Mouse (Mus musculus) kidney, postnatal 0 days (tissue): ENCODE data around the gene Plxna2. TPM values are rescaled to one million over a fixed set of nuclear protein-coding genes. Genes with fewer than 3 reads are reported as not detected.
A peak's percentile ranks its signal among the peaks of the same experiment; 100 is the strongest.

Source experiments
- ATAC-seq: fragments of 200-750 bp; cut with Nextera tagmentation; replicated peaks from 2 replicates; pipeline ENCODE4 v1.8.0; 2017; ENCODE audit warnings: low read depth, moderate number of reproducible peaks, moderate TSS enrichment, moderate library complexity; ENCODE audit not compliant: low FRiP score
- DNase-seq: peaks from one replicate; pipeline ENCODE4 v3.0.0-alpha.2; 2016; ENCODE audit warnings: low spot score
- H3K27ac ChIP-seq: fragments of 300-500 bp; sonication (generic); 2 replicates; pipeline ENCODE4 v1.5.1; 2014; ENCODE audit warnings: mild to moderate bottlenecking
- H3K27me3 ChIP-seq: fragments of 300-500 bp; sonication (generic); 2 replicates; pipeline ENCODE4 v1.6.1; 2014; ENCODE audit warnings: low read length, mixed read lengths; ENCODE audit not compliant: insufficient read depth
- H3K36me3 ChIP-seq: fragments of 300-500 bp; sonication (generic); 2 replicates; pipeline ENCODE4 v1.6.1; 2014; ENCODE audit warnings: low read length, mixed read lengths; ENCODE audit not compliant: insufficient read depth
- H3K4me1 ChIP-seq: fragments of 300-500 bp; sonication (generic); replicated peaks from 2 replicates; pipeline ENCODE4 v1.6.1; 2014; ENCODE audit warnings: antibody characterized with exemption, low read length, mixed read lengths; ENCODE audit not compliant: insufficient read depth
- H3K4me2 ChIP-seq: fragments of 300-500 bp; sonication (generic); 2 replicates; pipeline ENCODE4 v1.6.1; 2014; ENCODE audit warnings: mild to moderate bottlenecking, low read length, moderate library complexity, mixed read lengths
- H3K4me3 ChIP-seq: fragments of 300-500 bp; sonication (generic); replicated peaks from 2 replicates; pipeline ENCODE4 v1.5.1; 2014; ENCODE audit warnings: low read depth, low read length
- H3K9ac ChIP-seq: fragments of 300-500 bp; sonication (generic); 2 replicates; pipeline ENCODE4 v1.6.1; 2014; ENCODE audit warnings: low read depth, low read length
- H3K9me3 ChIP-seq: fragments of 300-500 bp; sonication (generic); replicated peaks from 2 replicates; pipeline ENCODE4 v1.6.1; 2016; ENCODE audit warnings: low read length, inconsistent platforms, mixed read lengths
- CTCF ChIP-seq: IDR thresholded peaks from 2 replicates; pipeline ENCODE4 v1.5.1; 2016; ENCODE audit warnings: antibody characterized with exemption, low read depth, mild to moderate bottlenecking, moderate library complexity
- WGBS: fragments of 180-500 bp; shearing (Covaris S2); extraction: QIAGEN DNeasy Blood & Tissue Kit; methylation state at CpG from one replicate; pipeline ENCODE4 v1.1.7; 2014; 5-methylcytosine and 5-hydroxymethylcytosine counted together
- polyA plus RNA-seq: library from polyadenylated mRNA; unstranded; fragments of >200 nt; fragmentation: Nextera tagmentation; extraction: Ambion mirVana; gene quantifications from 2 replicates; pipeline ENCODE4 v1.2.1, GENCODE M21; 2015

Gene Plxna2
- polyA plus RNA-seq, 1 experiment from 2014 or later, result 2.8 TPM

- H3K36me3 ChIP-seq, result no peaks in the 10 kb centered on the region
- H3K9me3 ChIP-seq, result no peaks in the 10 kb centered on the region
- H3K4me3 ChIP-seq, result no peak overlapping the region
- no peak overlapping the region for H3K4me2 ChIP-seq
- ATAC-seq (no peak), DNase-seq (peak; percentile 5)
- no peak overlapping the region for H3K27ac ChIP-seq
- WGBS, result 22% methylated on average over 1 of the region's 1 CpGs
- TF ChIP-seq CTCF, result no peak
- no peak overlapping the region for H3K9ac ChIP-seq
- H3K27me3 ChIP-seq, result no peaks in the 10 kb centered on the region; the same call in 1 of the 2 replicates
- no peaks in the 10 kb centered on the region for H3K4me1 ChIP-seq
These were observed 29.9 kb upstream of the Plxna2 start for GRCm38 (mm10) chr1:194587956-194588668.

GRCm38 (mm10) chr1:194588711-194589451 is 29.1 kb upstream of the Plxna2 start:
- TF ChIP-seq CTCF, result no peak
- WGBS, result 29% methylated on average over 1 of the region's 1 CpGs
- Histone ChIP-seq H3K36me3 (no peaks in the 10 kb centered on the region), H3K4me3 (no peak overlapping the region), H3K9ac (no peak overlapping the region), H3K27me3 (no peaks in the 10 kb centered on the region; the same call in 1 of the 2 replicates), H3K9me3 (no peaks in the 10 kb centered on the region), H3K27ac (no peak overlapping the region), H3K4me2 (no peak overlapping the region), H3K4me1 (no peaks in the 10 kb centered on the region)
- DNase-seq (peak; percentile 28), ATAC-seq (no peak)

- no peak for ATAC-seq
- no peaks in the 10 kb centered on the region for H3K36me3 ChIP-seq
These were observed 24.9 kb upstream of the Plxna2 start for GRCm38 (mm10) chr1:194593155-194593554.

GRCm38 (mm10) chr1:194607406-194608261 is 10.4 kb upstream of the Plxna2 start:
- peak; percentile 47; the same call in 1 of the 2 replicates for TF ChIP-seq CTCF
- Histone ChIP-seq H3K27ac (no peak overlapping the region), H3K36me3 (no peaks in the 10 kb centered on the region), H3K27me3 (no peaks in the 10 kb centered on the region), H3K4me2 (no peak overlapping the region), H3K4me3 (no peak overlapping the region), H3K9me3 (no peaks in the 10 kb centered on the region), H3K9ac (no peak overlapping the region), H3K4me1 (no peaks in the 10 kb centered on the region)
- 65% methylated on average over 5 of the region's 5 CpGs for WGBS
- ATAC-seq (no peak), DNase-seq (no peak)

More at GRCm38 (mm10) chr1:194593155-194593554, 24.9 kb upstream of the Plxna2 start:
- no peak for DNase-seq
- Histone ChIP-seq H3K9ac (no peak overlapping the region), H3K9me3 (no peaks in the 10 kb centered on the region), H3K4me3 (no peak overlapping the region), H3K4me1 (no peaks in the 10 kb centered on the region), H3K27me3 (no peaks in the 10 kb centered on the region), H3K27ac (no peak overlapping the region), H3K4me2 (no peak overlapping the region)
- WGBS, result 73% methylated on average over 5 of the region's 5 CpGs
- no peak for TF ChIP-seq CTCF

- Histone ChIP-seq H3K9me3 (no peaks in the 10 kb centered on the region), H3K9ac (no peak overlapping the region), H3K4me2 (no peak overlapping the region), H3K27me3 (no peaks in the 10 kb centered on the region), H3K36me3 (no peaks in the 10 kb centered on the region), H3K4me3 (no peak overlapping the region), H3K4me1 (no peaks in the 10 kb centered on the region), H3K27ac (no peak overlapping the region)
- 3% methylated on average over 2 of the region's 2 CpGs for WGBS
- no peak for TF ChIP-seq CTCF
- ATAC-seq (peak; percentile 63), DNase-seq (no peak)
These were observed 7.5 kb upstream of the Plxna2 start for GRCm38 (mm10) chr1:194610516-194610915.

- no peak for TF ChIP-seq CTCF
- no peak for DNase-seq
- Histone ChIP-seq H3K4me3 (no peak overlapping the region), H3K9ac (no peak overlapping the region), H3K36me3 (no peaks in the 10 kb centered on the region), H3K4me2 (no peak overlapping the region), H3K9me3 (no peaks in the 10 kb centered on the region), H3K27ac (no peak overlapping the region), H3K4me1 (no peaks in the 10 kb centered on the region), H3K27me3 (no peaks in the 10 kb centered on the region)
- ATAC-seq, result no peak
- 97% methylated on average over 1 of the region's 1 CpGs for WGBS
These were observed 5.4 kb upstream of the Plxna2 start for GRCm38 (mm10) chr1:194612628-194613027.
